In the genomic region with DNA sequence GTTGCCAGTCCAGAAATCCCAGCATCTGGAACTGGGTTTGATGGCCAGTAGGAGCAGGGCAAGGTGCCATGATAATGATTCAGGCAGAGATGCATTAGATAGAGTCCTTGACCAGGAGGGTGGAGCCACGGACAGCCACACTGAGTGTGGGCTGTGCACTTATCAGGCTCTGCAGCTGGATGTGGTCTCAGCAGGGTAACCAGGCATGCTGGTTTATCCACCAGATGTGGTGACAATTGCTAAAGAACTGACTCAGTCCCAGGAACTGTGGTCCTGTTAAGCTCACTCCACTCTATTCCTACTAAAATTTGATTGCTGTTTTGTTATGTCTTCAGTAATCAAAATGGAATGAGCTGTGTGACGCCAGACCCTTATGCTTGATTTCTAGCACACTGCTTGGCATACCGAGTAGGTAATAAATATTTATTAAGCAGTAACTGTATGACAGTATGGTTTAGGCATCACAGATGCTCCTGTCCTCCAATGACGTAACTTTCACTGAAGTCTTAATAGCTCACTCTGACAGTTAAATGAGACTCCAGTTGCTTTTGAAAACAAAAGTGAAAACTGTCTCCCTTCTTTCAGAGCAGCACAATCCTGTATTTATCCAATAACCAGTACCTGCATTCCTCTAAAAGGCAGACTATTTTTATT, we compare ENCODE assay signal across 10 mouse cellular contexts. TPM values are rescaled to one million over a fixed set of nuclear protein-coding genes. Genes with fewer than 3 reads are reported as not detected.
DNase-seq lines count a peak whose midpoint lies in the region; ATAC-seq and TF ChIP-seq lines count a peak whose summit lies in the region.
"Had no signal": no experiment of that assay in that cellular context is flagged by ENCODE, and none has a peak within 500 bp of the region (broad histone marks: within the 10 kb centered on the region; RNA-seq: fewer than 3 reads in every experiment).

No protein-coding gene starts in this region.

- no peak for TF ChIP-seq POLR2A in MEL (IDR thresholded peaks at IDR 0.05; ENCODE audit: control insufficient read depth in 1 of 2, insufficient read depth in 1 of 2, low read depth in 1 of 2, low read length in 2 of 2, poor library complexity in 1 of 2)
- TF ChIP-seq POLR2A in embryonic fibroblast, embryonic 13.5 days (IDR thresholded peaks at IDR 0.05; ENCODE audit: low read depth, low read length) = no peak

- H3K79me2 ChIP-seq in MEL (ENCODE audit: control insufficient read depth, insufficient read depth, low read length, poor library complexity) = no peaks in the 10 kb centered on the region

- H3K4me2 ChIP-seq in hindbrain, embryonic 11.5 days (replicated peaks; ENCODE audit: low read depth, low read length) = no peak overlapping the region
- H3K4me2 ChIP-seq: liver, embryonic 15.5 days had no signal

- ATAC-seq in hindbrain, embryonic 11.5 days (ENCODE audit: low FRiP score) = peak; percentile 50; the same call in 1 of the 2 replicates
- ATAC-seq in megakaryocyte progenitor cell, adult 5-6 weeks (replicated peaks; ENCODE audit: poor library complexity) = peak; percentile 71
- no peak for ATAC-seq in inflammation-experienced regulatory T-cells, adult 6 months

- no peak overlapping the region for H3K27ac ChIP-seq in hindbrain, embryonic 11.5 days (ENCODE audit: low read depth, low read length)
- H3K27ac ChIP-seq in hindbrain, embryonic 10.5 days = no peak overlapping the region
- H3K27ac ChIP-seq in MEL (ENCODE audit: control insufficient read depth, low read depth, low read length) = no peak overlapping the region
- peak overlapping the region; percentile 70 for H3K27ac ChIP-seq in embryonic fibroblast, embryonic 13.5 days (ENCODE audit: insufficient read depth, low read length)
- H3K27ac ChIP-seq: liver, embryonic 15.5 days had no signal

- H3K27me3 ChIP-seq in hindbrain, embryonic 11.5 days (ENCODE audit: control insufficient read depth, insufficient read depth, low read length) = no peaks in the 10 kb centered on the region
- H3K27me3 ChIP-seq in hindbrain, embryonic 10.5 days (ENCODE audit: insufficient read depth, poor library complexity, severe bottlenecking) = peaks cover 5% of the 10 kb centered on the region; the same call in 1 of the 2 replicates
- no peaks in the 10 kb centered on the region; a peak in 1 of 4 replicates for H3K27me3 ChIP-seq in MEL (ENCODE audit: control insufficient read depth in 1 of 2, insufficient read depth in 2 of 2, low read length in 2 of 2)

- DNase-seq in hindbrain, embryonic 11.5 days (ENCODE audit: low spot score) = no peak
- no peak for DNase-seq in hindbrain, embryonic 10.5 days (ENCODE audit: low spot score)
- peak; percentile 56 for DNase-seq in MEL (ENCODE audit: low read depth, low spot score)
- DNase-seq in frontal cortex, postnatal 25 days (ENCODE audit: low spot score in 2 of 2) = no peak
- no peak for DNase-seq in left cerebral cortex, adult 8-10 months (ENCODE audit: low spot score in 2 of 2)

- H3K9me3 ChIP-seq in hindbrain, embryonic 11.5 days (ENCODE audit: control insufficient read depth, low read length) = no peaks in the 10 kb centered on the region
- H3K9me3 ChIP-seq in hindbrain, embryonic 10.5 days = no peaks in the 10 kb centered on the region
- H3K9me3 ChIP-seq in MEL (replicated peaks; ENCODE audit: insufficient read depth, low read length) = no peaks in the 10 kb centered on the region
- H3K9me3 ChIP-seq: liver, embryonic 15.5 days had no signal

- TF ChIP-seq RAD21 in MEL (IDR thresholded peaks at IDR 0.05; ENCODE audit: low read depth, low read length) = no peak

- H3K4me1 ChIP-seq in hindbrain, embryonic 11.5 days (replicated peaks; ENCODE audit: control insufficient read depth, insufficient read depth, low read length) = 0 out of 2 replicates have a peak, but pooled peaks cover 2% of the 10 kb centered on the region
- peaks cover 23% of the 10 kb centered on the region for H3K4me1 ChIP-seq in hindbrain, embryonic 10.5 days (replicated peaks)
- H3K4me1 ChIP-seq in MEL (ENCODE audit: control insufficient read depth in 1 of 2, insufficient read depth in 2 of 2, low read length in 2 of 2) = peaks cover 2 to 5% of the 10 kb centered on the region in 2 experiments; a peak in 3 of 4 replicates
- peaks cover 7% of the 10 kb centered on the region; the same call in 1 of the 2 replicates for H3K4me1 ChIP-seq in embryonic fibroblast, embryonic 13.5 days (ENCODE audit: control insufficient read depth, insufficient read depth, low read length)

- no peak overlapping the region for H3K4me3 ChIP-seq in hindbrain, embryonic 11.5 days (ENCODE audit: low read depth, low read length)
- no peak overlapping the region for H3K4me3 ChIP-seq in hindbrain, embryonic 10.5 days
- peak overlapping the region in 1 of 2 experiments; percentile 44; a peak in 2 of 4 replicates for H3K4me3 ChIP-seq in MEL (ENCODE audit: control insufficient read depth in 1 of 2, insufficient read depth in 1 of 2, low read depth in 2 of 2, low read length in 2 of 2)
- no peak overlapping the region for H3K4me3 ChIP-seq in embryonic fibroblast, embryonic 13.5 days (ENCODE audit: insufficient read depth, low read length)
- H3K4me3 ChIP-seq: liver, embryonic 15.5 days had no signal

- no peak overlapping the region for H3K9ac ChIP-seq in hindbrain, embryonic 11.5 days (ENCODE audit: low read depth, low read length)
- no peak overlapping the region for H3K9ac ChIP-seq in MEL (ENCODE audit: control insufficient read depth, low read depth, low read length, poor library complexity, severe bottlenecking)
- H3K9ac ChIP-seq: liver, embryonic 15.5 days had no signal

- peak; percentile 70 to 73 for TF ChIP-seq EP300 in MEL (IDR thresholded peaks at IDR 0.05; ENCODE audit: low read depth in 1 of 2, low read length in 2 of 2)

- 55% methylated on average over 4 of the region's 4 CpGs for WGBS in hindbrain, embryonic 11.5 days
- WGBS in hindbrain, embryonic 10.5 days = 65% methylated on average over 4 of the region's 4 CpGs

- no peaks in the 10 kb centered on the region for H3K36me3 ChIP-seq in hindbrain, embryonic 11.5 days (ENCODE audit: control insufficient read depth, insufficient read depth, low read length)
- H3K36me3 ChIP-seq in hindbrain, embryonic 10.5 days = no peaks in the 10 kb centered on the region
- no peaks in the 10 kb centered on the region; a peak in 1 of 4 replicates for H3K36me3 ChIP-seq in MEL (ENCODE audit: control insufficient read depth in 1 of 2, insufficient read depth in 2 of 2, low read length in 2 of 2)
- H3K36me3 ChIP-seq: liver, embryonic 15.5 days had no signal

- TF ChIP-seq CTCF in MEL (IDR thresholded peaks at IDR 0.05 in 2 of 3, conservative IDR thresholded peaks at IDR 0.05 in 1 of 3; ENCODE audit: control insufficient read depth in 1 of 3, insufficient read depth in 1 of 3, low read depth in 2 of 3, low read length in 3 of 3, poor library complexity in 1 of 3, severe bottlenecking in 1 of 3) = no peak
- no peak for TF ChIP-seq CTCF in embryonic fibroblast, embryonic 13.5 days (IDR thresholded peaks at IDR 0.05; ENCODE audit: borderline replicate concordance, insufficient read depth, low read length)

TF ChIP-seq in MEL, 35 proteins besides CTCF, POLR2A, EP300 and RAD21:
- TF ChIP-seq GATA1 (IDR thresholded peaks at IDR 0.05; ENCODE audit: low read depth, low read length) (peak; percentile 71), TAL1 (IDR thresholded peaks at IDR 0.05; ENCODE audit: low read length) (peak; percentile 87), TBP (IDR thresholded peaks at IDR 0.05; ENCODE audit: low read depth, low read length) (no peak), TCF12 (IDR thresholded peaks at IDR 0.05; ENCODE audit: low read depth, low read length) (peak; percentile 67)

RNA-seq across cellular contexts. Expression of gene Bmpr1a, which starts 5.2 kb away (rescaled TPM):
- polyA plus RNA-seq in hindbrain, embryonic 11.5 days (2014; fragmentation: Nextera tagmentation; extraction: Ambion mirVana) = 44.9 and 48.9 TPM in 2 replicates
- polyA plus RNA-seq in hindbrain, embryonic 10.5 days (2016; fragmentation: Nextera tagmentation; extraction: Ambion mirVana) = 31.6 and 42.8 TPM in 2 replicates
- total RNA-seq in MEL (2012; rRNA removed) = 3.1 and 3.6 TPM in 2 replicates
- polyA plus RNA-seq in MEL (2012; ENCODE audit: insufficient read depth in 1 of 2, insufficient read length in 2 of 2, low read depth in 1 of 2, low replicate concordance in 2 of 2, missing spikeins in 1 of 2) = 1 to 10 TPM in 1 of 2 experiments, not detected in 1; 3.1 TPM
- polyA plus RNA-seq in embryonic fibroblast, embryonic 13.5 days (2011; ENCODE audit: insufficient read length, low read depth, missing spikeins) = 116 and 146 TPM in 2 replicates
- 0.39 and 0.68 TPM in 2 replicates for total RNA-seq in megakaryocyte progenitor cell, adult 5-6 weeks (2015)
- total RNA-seq in megakaryocyte progenitor cell, adult 5-6 weeks (2017) = 0.25 and 0.41 TPM in 2 replicates
- under 1 TPM; 0.36 to 0.40 (median 0.40) TPM for polyA plus RNA-seq in inflammation-experienced regulatory T-cells, adult 6 months (2017; shearing (Covaris generic))
- total RNA-seq in left cerebral cortex, adult 8-10 months (2022) = 10 to 100 TPM; 35.7 to 41.7 (median 40.4) TPM

RNA-seq across cellular contexts. Expression of gene 9230112D13Rik, which starts 14.3 kb away (rescaled TPM):
- not detected in 2 replicates for polyA plus RNA-seq in hindbrain, embryonic 11.5 days (2014; fragmentation: Nextera tagmentation; extraction: Ambion mirVana)
- polyA plus RNA-seq in hindbrain, embryonic 10.5 days (2016; fragmentation: Nextera tagmentation; extraction: Ambion mirVana) = not detected in 2 replicates
- not detected in 2 replicates for total RNA-seq in MEL (2012; rRNA removed)
- not detected for polyA plus RNA-seq in MEL (2012; ENCODE audit: insufficient read depth in 1 of 2, insufficient read length in 2 of 2, low read depth in 1 of 2, low replicate concordance in 2 of 2, missing spikeins in 1 of 2)
- not detected in 2 replicates for polyA plus RNA-seq in embryonic fibroblast, embryonic 13.5 days (2011; ENCODE audit: insufficient read length, low read depth, missing spikeins)
- not detected in 2 replicates for total RNA-seq in megakaryocyte progenitor cell, adult 5-6 weeks (2015)
- not detected in 2 replicates for total RNA-seq in megakaryocyte progenitor cell, adult 5-6 weeks (2017)
- polyA plus RNA-seq in inflammation-experienced regulatory T-cells, adult 6 months (2017; shearing (Covaris generic)) = not detected
- total RNA-seq in left cerebral cortex, adult 8-10 months (2022) = not detected
- polyA plus RNA-seq: embryonic facial prominence, embryonic 11.5 days; liver, embryonic 15.5 days had no signal
